Mouse (Mus musculus): ENCODE measurements at regions not wholly inside any gene's neighbourhood (a gene's known extent, or its start where the extent isn't known, plus 50 kb on each side); places are given as distances from the start of the nearest gene placed in this dataset.

- no peaks in the 10 kb centered on the region for H3K27me3 ChIP-seq (ENCODE audit: control insufficient read depth, insufficient read depth, low read length)
- no peaks in the 10 kb centered on the region for H3K9me3 ChIP-seq (ENCODE audit: control insufficient read depth, low read length)
- no peak overlapping the region for H3K4me3 ChIP-seq (ENCODE audit: insufficient read depth in 1 of 2, low read depth in 2 of 2, low read length in 2 of 2)
- no peak overlapping the region for H3K27ac ChIP-seq
- no peak overlapping the region for H3K4me2 ChIP-seq (ENCODE audit: low read depth)
- TF ChIP-seq EP300 (IDR thresholded peaks at IDR 0.05; ENCODE audit: low read depth) (no peak), CTCF (IDR thresholded peaks at IDR 0.05; ENCODE audit: low read depth) (no peak)
- no peak for ATAC-seq (ENCODE audit: insufficient read depth)
- H3K4me1 ChIP-seq (replicated peaks; ENCODE audit: control insufficient read depth in 2 of 2, insufficient read depth in 2 of 2, low read length in 1 of 2): no peaks in the 10 kb centered on the region
- WGBS (ENCODE audit: insufficient replicate concordance): 64% methylated on average over 7 of the region's 7 CpGs
- H3K9ac ChIP-seq (replicated peaks): no peak overlapping the region
- no peaks in the 10 kb centered on the region for H3K36me3 ChIP-seq (replicated peaks; ENCODE audit: control insufficient read depth, insufficient read depth, low read depth)
- no peak for DNase-seq (ENCODE audit: low read depth in 3 of 3, low spot score in 3 of 3)
Measured at GRCm38 (mm10) chr10:120604506-120604905, 128.2 kb upstream of the Hmga2 start.

GRCm38 (mm10) chr10:120603167-120603566 lies 126.9 kb upstream of the Hmga2 start:
- Histone ChIP-seq H3K36me3 (replicated peaks; ENCODE audit: control insufficient read depth, insufficient read depth, low read depth) (no peaks in the 10 kb centered on the region), H3K27me3 (ENCODE audit: control insufficient read depth, insufficient read depth, low read length) (no peaks in the 10 kb centered on the region), H3K4me3 (ENCODE audit: insufficient read depth in 1 of 2, low read depth in 2 of 2, low read length in 2 of 2) (no peak overlapping the region), H3K27ac (no peak overlapping the region), H3K9ac (replicated peaks) (no peak overlapping the region), H3K4me1 (replicated peaks; ENCODE audit: control insufficient read depth in 2 of 2, insufficient read depth in 2 of 2, low read length in 1 of 2) (no peaks in the 10 kb centered on the region), H3K4me2 (ENCODE audit: low read depth) (no peak overlapping the region), H3K9me3 (ENCODE audit: control insufficient read depth, low read length) (no peaks in the 10 kb centered on the region)
- no peak for DNase-seq (ENCODE audit: low read depth in 3 of 3, low spot score in 3 of 3)
- WGBS (ENCODE audit: insufficient replicate concordance): 66% methylated on average over 4 of the region's 4 CpGs
- TF ChIP-seq EP300 (IDR thresholded peaks at IDR 0.05; ENCODE audit: low read depth) (no peak), CTCF (IDR thresholded peaks at IDR 0.05; ENCODE audit: low read depth) (no peak)
- no peak for ATAC-seq (ENCODE audit: insufficient read depth)

GRCm38 (mm10) chr10:120600735-120601134 lies 124.5 kb upstream of the Hmga2 start:
- Histone ChIP-seq H3K27ac (no peak overlapping the region), H3K4me1 (replicated peaks; ENCODE audit: control insufficient read depth in 2 of 2, insufficient read depth in 2 of 2, low read length in 1 of 2) (peaks cover 0 to 4% of the 10 kb centered on the region in 2 experiments; a peak in 2 of 4 replicates), H3K4me2 (ENCODE audit: low read depth) (no peak overlapping the region), H3K36me3 (replicated peaks; ENCODE audit: control insufficient read depth, insufficient read depth, low read depth) (no peaks in the 10 kb centered on the region), H3K4me3 (ENCODE audit: insufficient read depth in 1 of 2, low read depth in 2 of 2, low read length in 2 of 2) (no peak overlapping the region), H3K9me3 (ENCODE audit: control insufficient read depth, low read length) (no peaks in the 10 kb centered on the region), H3K9ac (replicated peaks) (no peak overlapping the region), H3K27me3 (ENCODE audit: control insufficient read depth, insufficient read depth, low read length) (no peaks in the 10 kb centered on the region)
- TF ChIP-seq CTCF (IDR thresholded peaks at IDR 0.05; ENCODE audit: low read depth): no peak
- TF ChIP-seq EP300 (IDR thresholded peaks at IDR 0.05; ENCODE audit: low read depth): no peak
- DNase-seq (ENCODE audit: low read depth in 3 of 3, low spot score in 3 of 3) (no peak), ATAC-seq (ENCODE audit: insufficient read depth) (no peak)
- WGBS (ENCODE audit: insufficient replicate concordance): 69% methylated on average over 5 of the region's 5 CpGs

GRCm38 (mm10) chr10:120599551-120599950 lies 123.3 kb upstream of the Hmga2 start:
- 67% methylated on average over 6 of the region's 6 CpGs for WGBS (ENCODE audit: insufficient replicate concordance)

GRCm38 (mm10) chr10:120597320-120597887 lies 121.1 kb upstream of the Hmga2 start:
- Histone ChIP-seq H3K9me3 (ENCODE audit: control insufficient read depth, low read length) (no peaks in the 10 kb centered on the region; the same call in 1 of the 2 replicates), H3K4me2 (ENCODE audit: low read depth) (no peak overlapping the region), H3K4me1 (replicated peaks; ENCODE audit: control insufficient read depth in 2 of 2, insufficient read depth in 2 of 2, low read length in 1 of 2) (peaks cover 0 to 4% of the 10 kb centered on the region in 2 experiments; a peak in 2 of 4 replicates), H3K36me3 (replicated peaks; ENCODE audit: control insufficient read depth, insufficient read depth, low read depth) (no peaks in the 10 kb centered on the region), H3K27ac (no peak overlapping the region), H3K27me3 (ENCODE audit: control insufficient read depth, insufficient read depth, low read length) (no peaks in the 10 kb centered on the region), H3K9ac (replicated peaks) (no peak overlapping the region), H3K4me3 (ENCODE audit: insufficient read depth in 1 of 2, low read depth in 2 of 2, low read length in 2 of 2) (no peak overlapping the region)
- TF ChIP-seq CTCF (IDR thresholded peaks at IDR 0.05; ENCODE audit: low read depth): no peak
- TF ChIP-seq EP300 (IDR thresholded peaks at IDR 0.05; ENCODE audit: low read depth): no peak
- 66% methylated on average over 9 of the region's 9 CpGs for WGBS (ENCODE audit: insufficient replicate concordance)
- DNase-seq (ENCODE audit: low read depth in 3 of 3, low spot score in 3 of 3): no peak
- ATAC-seq (ENCODE audit: insufficient read depth): no peak

More at GRCm38 (mm10) chr10:120599551-120599950, 123.3 kb upstream of the Hmga2 start:
- no peak overlapping the region for H3K4me2 ChIP-seq (ENCODE audit: low read depth)
- ATAC-seq (ENCODE audit: insufficient read depth): no peak
- H3K4me1 ChIP-seq (replicated peaks; ENCODE audit: control insufficient read depth in 2 of 2, insufficient read depth in 2 of 2, low read length in 1 of 2): peaks cover 0 to 4% of the 10 kb centered on the region in 2 experiments; a peak in 2 of 4 replicates
- no peak overlapping the region for H3K27ac ChIP-seq
- H3K36me3 ChIP-seq (replicated peaks; ENCODE audit: control insufficient read depth, insufficient read depth, low read depth): no peaks in the 10 kb centered on the region
- no peak overlapping the region for H3K4me3 ChIP-seq (ENCODE audit: insufficient read depth in 1 of 2, low read depth in 2 of 2, low read length in 2 of 2)
- TF ChIP-seq CTCF (IDR thresholded peaks at IDR 0.05; ENCODE audit: low read depth) (no peak), EP300 (IDR thresholded peaks at IDR 0.05; ENCODE audit: low read depth) (no peak)
- H3K27me3 ChIP-seq (ENCODE audit: control insufficient read depth, insufficient read depth, low read length): no peaks in the 10 kb centered on the region
- DNase-seq (ENCODE audit: low read depth in 3 of 3, low spot score in 3 of 3): no peak
- H3K9me3 ChIP-seq (ENCODE audit: control insufficient read depth, low read length): no peaks in the 10 kb centered on the region; the same call in 1 of the 2 replicates
- no peak overlapping the region for H3K9ac ChIP-seq (replicated peaks)

Measured in liver, embryonic 14.5 days (tissue).